Mouse (Mus musculus): ENCODE results near the gene Dnhd1. TPM values are rescaled to one million over a fixed set of nuclear protein-coding genes. Genes with fewer than 3 reads are reported as not detected.
A peak's percentile ranks its signal among the peaks of the same experiment; 100 is the strongest.

Gene Dnhd1
- polyA plus RNA-seq, 1 experiment: not detected

GRCm38 (mm10) chr7:105638776-105639175 lies 11.9 kb upstream of the Dnhd1 start:
- Histone ChIP-seq H3K4me3 (ENCODE audit: insufficient read depth, low read depth, low read length) (no peak overlapping the region), H3K4me1 (ENCODE audit: control insufficient read depth, insufficient read depth, low read length) (peaks cover 16% of the 10 kb centered on the region), H3K27ac (ENCODE audit: insufficient read depth, low read depth, low read length) (no peak overlapping the region)
- 91% methylated on average over 6 of the region's 6 CpGs for WGBS
- TF ChIP-seq CTCF (IDR thresholded peaks at IDR 0.05; ENCODE audit: insufficient read depth, low read depth, low read length) (no peak), POLR2A (IDR thresholded peaks at IDR 0.05; ENCODE audit: insufficient read depth, low read depth, low read length) (no peak)

GRCm38 (mm10) chr7:105639304-105639703 lies 11.3 kb upstream of the Dnhd1 start:
- WGBS: 59% methylated on average over 9 of the region's 9 CpGs
- peaks cover 14% of the 10 kb centered on the region for H3K4me1 ChIP-seq (ENCODE audit: control insufficient read depth, insufficient read depth, low read length)
- peak overlapping the region; percentile 5 for H3K4me3 ChIP-seq (ENCODE audit: insufficient read depth, low read depth, low read length)
- no peak overlapping the region for H3K27ac ChIP-seq (ENCODE audit: insufficient read depth, low read depth, low read length)
- TF ChIP-seq POLR2A (IDR thresholded peaks at IDR 0.05; ENCODE audit: insufficient read depth, low read depth, low read length): no peak
- no peak for TF ChIP-seq CTCF (IDR thresholded peaks at IDR 0.05; ENCODE audit: insufficient read depth, low read depth, low read length)

GRCm38 (mm10) chr7:105639756-105640155 lies 10.9 kb upstream of the Dnhd1 start, which contains the start of gene Timm10b:
Gene Timm10b, plus strand, starts transcription at chr7:105640056.
- TF ChIP-seq POLR2A (IDR thresholded peaks at IDR 0.05; ENCODE audit: insufficient read depth, low read depth, low read length): no peak
- TF ChIP-seq CTCF (IDR thresholded peaks at IDR 0.05; ENCODE audit: insufficient read depth, low read depth, low read length): no peak
- 1% methylated on average over 2 of the region's 2 CpGs for WGBS
- Histone ChIP-seq H3K4me3 (ENCODE audit: insufficient read depth, low read depth, low read length) (peak within 1 kb of the TSS; percentile 85), H3K4me1 (ENCODE audit: control insufficient read depth, insufficient read depth, low read length) (peaks cover 11% of the 10 kb centered on the region), H3K27ac (ENCODE audit: insufficient read depth, low read depth, low read length) (peak within 1 kb of the TSS; percentile 84)

GRCm38 (mm10) chr7:105640233-105640893 lies 10.3 kb upstream of the Dnhd1 start, which contains the start of the genes Arfip2 and Gm45799:
Gene Arfip2, minus strand, starts transcription at chr7:105640416.
Gene Gm45799, plus strand, starts transcription at chr7:105640552.
- peak within 1 kb of the TSS; percentile 85 for H3K4me3 ChIP-seq (ENCODE audit: insufficient read depth, low read depth, low read length)
- H3K27ac ChIP-seq (ENCODE audit: insufficient read depth, low read depth, low read length): peak within 1 kb of the TSS; percentile 84
- peaks cover 11% of the 10 kb centered on the region for H3K4me1 ChIP-seq (ENCODE audit: control insufficient read depth, insufficient read depth, low read length)
- no peak for TF ChIP-seq CTCF (IDR thresholded peaks at IDR 0.05; ENCODE audit: insufficient read depth, low read depth, low read length)
- peak; percentile 63 for TF ChIP-seq POLR2A (IDR thresholded peaks at IDR 0.05; ENCODE audit: insufficient read depth, low read depth, low read length)
- under 1% methylated on average over 45 of the region's 45 CpGs for WGBS

GRCm38 (mm10) chr7:105640894-105641255 lies 9.8 kb upstream of the Dnhd1 start:
- 0% methylated on average over 18 of the region's 18 CpGs for WGBS
- Histone ChIP-seq H3K4me3 (ENCODE audit: insufficient read depth, low read depth, low read length) (peak overlapping the region; percentile 85), H3K27ac (ENCODE audit: insufficient read depth, low read depth, low read length) (peak overlapping the region; percentile 84), H3K4me1 (ENCODE audit: control insufficient read depth, insufficient read depth, low read length) (peaks cover 11% of the 10 kb centered on the region)
- TF ChIP-seq POLR2A (IDR thresholded peaks at IDR 0.05; ENCODE audit: insufficient read depth, low read depth, low read length) (no peak), CTCF (IDR thresholded peaks at IDR 0.05; ENCODE audit: insufficient read depth, low read depth, low read length) (no peak)

- H3K4me3 ChIP-seq (ENCODE audit: insufficient read depth, low read depth, low read length): no peak overlapping the region
- H3K4me1 ChIP-seq (ENCODE audit: control insufficient read depth, insufficient read depth, low read length): peaks cover 11% of the 10 kb centered on the region
- WGBS: 60% methylated on average over 3 of the region's 3 CpGs
- TF ChIP-seq CTCF (IDR thresholded peaks at IDR 0.05; ENCODE audit: insufficient read depth, low read depth, low read length) (no peak), POLR2A (IDR thresholded peaks at IDR 0.05; ENCODE audit: insufficient read depth, low read depth, low read length) (no peak)
- no peak overlapping the region for H3K27ac ChIP-seq (ENCODE audit: insufficient read depth, low read depth, low read length)
Measured at GRCm38 (mm10) chr7:105641936-105642335, 8.7 kb upstream of the Dnhd1 start.

- TF ChIP-seq POLR2A (IDR thresholded peaks at IDR 0.05; ENCODE audit: insufficient read depth, low read depth, low read length): no peak
- no peak for TF ChIP-seq CTCF (IDR thresholded peaks at IDR 0.05; ENCODE audit: insufficient read depth, low read depth, low read length)
- H3K27ac ChIP-seq (ENCODE audit: insufficient read depth, low read depth, low read length): no peak overlapping the region
- WGBS: 28% methylated on average over 13 of the region's 13 CpGs
Measured at GRCm38 (mm10) chr7:105685541-105686197, 35.0 kb downstream of the Dnhd1 start.

GRCm38 (mm10) chr7:105690875-105691274 lies 40.2 kb downstream of the Dnhd1 start:
- WGBS: 58% methylated on average over 1 of the region's 1 CpGs
- no peaks in the 10 kb centered on the region for H3K4me1 ChIP-seq (ENCODE audit: control insufficient read depth, insufficient read depth, low read length)
- no peak overlapping the region for H3K4me3 ChIP-seq (ENCODE audit: insufficient read depth, low read depth, low read length)
- no peak overlapping the region for H3K27ac ChIP-seq (ENCODE audit: insufficient read depth, low read depth, low read length)
- TF ChIP-seq POLR2A (IDR thresholded peaks at IDR 0.05; ENCODE audit: insufficient read depth, low read depth, low read length) (no peak), CTCF (IDR thresholded peaks at IDR 0.05; ENCODE audit: insufficient read depth, low read depth, low read length) (no peak)

More at GRCm38 (mm10) chr7:105685541-105686197, 35.0 kb downstream of the Dnhd1 start:
- no peak overlapping the region for H3K4me3 ChIP-seq (ENCODE audit: insufficient read depth, low read depth, low read length)
- H3K4me1 ChIP-seq (ENCODE audit: control insufficient read depth, insufficient read depth, low read length): no peaks in the 10 kb centered on the region

GRCm38 (mm10) chr7:105703184-105703583 lies 52.6 kb downstream of the Dnhd1 start:
- no peak overlapping the region for H3K27ac ChIP-seq (ENCODE audit: insufficient read depth, low read depth, low read length)
- no peak overlapping the region for H3K4me3 ChIP-seq (ENCODE audit: insufficient read depth, low read depth, low read length)
- peaks cover 7% of the 10 kb centered on the region for H3K4me1 ChIP-seq (ENCODE audit: control insufficient read depth, insufficient read depth, low read length)
- 65% methylated on average over 16 of the region's 16 CpGs for WGBS
- no peak for TF ChIP-seq POLR2A (IDR thresholded peaks at IDR 0.05; ENCODE audit: insufficient read depth, low read depth, low read length)
